Mouse (Mus musculus) adrenal gland, postnatal 36 days (tissue): ENCODE measurements around the gene Pcdh8. TPM values are rescaled to one million over a fixed set of nuclear protein-coding genes. Genes with fewer than 3 reads are reported as not detected.
A peak's percentile ranks its signal among the peaks of the same experiment; 100 is the strongest.

Source experiments
- DNase-seq, 2 experiments: peaks; one replicate each; pipeline ENCODE4 v3.0.0; 2021; ENCODE audit warnings: mixed read lengths in 1 of 2
- long read RNA-seq, 2 experiments: library from polyadenylated mRNA; stranded (forward); transcript quantifications; one replicate each; pipeline ENCODE4 v2.0.0; 2021; ENCODE audit warnings: borderline sequencing depth in 2 of 2
- total RNA-seq, 2 experiments: library from RNA; stranded (reverse); gene quantifications; 2 replicates each; pipeline ENCODE4 v1.2.3; 2021

Gene Pcdh8
- under 1 TPM in 1 of 2 experiments, not detected in 1; 0.07 TPM for total RNA-seq
- long read RNA-seq, experiment 1, result 0 reads
- long read RNA-seq, experiment 2, result 0 reads

- DNase-seq, result peak; percentile 84 to 88
These were observed at the start of gene Pcdh8 for GRCm38 (mm10) chr14:79771094-79771535. Pcdh8 (minus strand) TSS chr14:79771312.

- no peak for DNase-seq
These were observed 43.6 kb upstream of the Pcdh8 start for GRCm38 (mm10) chr14:79814709-79815108.

- no peak for DNase-seq
These were observed 43.0 kb upstream of the Pcdh8 start for GRCm38 (mm10) chr14:79814084-79814483.

- DNase-seq, result no peak
These were observed 22.1 kb upstream of the Pcdh8 start for GRCm38 (mm10) chr14:79793179-79793578.

GRCm38 (mm10) chr14:79789535-79789934 lies 18.4 kb upstream of the Pcdh8 start:
- DNase-seq, result no peak

GRCm38 (mm10) chr14:79788656-79789204 lies 17.6 kb upstream of the Pcdh8 start:
- no peak for DNase-seq

GRCm38 (mm10) chr14:79787918-79788317 lies 16.8 kb upstream of the Pcdh8 start:
- DNase-seq, result no peak

- DNase-seq, result peak; percentile 5 to 24
These were observed 14.3 kb upstream of the Pcdh8 start for GRCm38 (mm10) chr14:79785400-79785799.

- DNase-seq, result no peak
These were observed 9.8 kb upstream of the Pcdh8 start for GRCm38 (mm10) chr14:79780889-79781288.

GRCm38 (mm10) chr14:79780332-79780731 lies 9.2 kb upstream of the Pcdh8 start:
- DNase-seq, result no peak

- DNase-seq, result no peak
These were observed 8.7 kb upstream of the Pcdh8 start for GRCm38 (mm10) chr14:79779841-79780240.

GRCm38 (mm10) chr14:79773425-79774391 lies 2.6 kb upstream of the Pcdh8 start:
- no peak for DNase-seq

GRCm38 (mm10) chr14:79771802-79772511 lies 845 bp upstream of the Pcdh8 start:
- no peak for DNase-seq

- DNase-seq, result no peak
These were observed 612 bp downstream of the Pcdh8 start for GRCm38 (mm10) chr14:79770306-79771093.

- DNase-seq, result peak; percentile 90 to 91
These were observed 1.5 kb downstream of the Pcdh8 start for GRCm38 (mm10) chr14:79769618-79770017.

- peak; percentile 48 to 58 for DNase-seq
These were observed 2.1 kb downstream of the Pcdh8 start for GRCm38 (mm10) chr14:79768996-79769395.

GRCm38 (mm10) chr14:79768076-79768830 lies 2.9 kb downstream of the Pcdh8 start:
- no peak for DNase-seq

GRCm38 (mm10) chr14:79767601-79768000 lies 3.5 kb downstream of the Pcdh8 start:
- no peak for DNase-seq

GRCm38 (mm10) chr14:79765196-79765765 lies 5.8 kb downstream of the Pcdh8 start:
- no peak for DNase-seq

GRCm38 (mm10) chr14:79754601-79755222 lies 16.4 kb downstream of the Pcdh8 start:
- DNase-seq, result peak; percentile 12 to 29
